Mouse (Mus musculus): Measurements from ENCODE around the gene Cyp4f39.
A peak's percentile ranks its signal among the peaks of the same experiment; 100 is the strongest.
"Not testable (repeated sequence)": the region's sequence is repeated elsewhere in the genome, so short reads cannot be mapped to it uniquely, and the experiment has no call there.

Cyp4f39 gene

GRCm38 (mm10) chr17:32474954-32475560 is 22.5 kb downstream of the Cyp4f39 start:
- no peak for DNase-seq (ENCODE audit: low spot score)

DNA sequence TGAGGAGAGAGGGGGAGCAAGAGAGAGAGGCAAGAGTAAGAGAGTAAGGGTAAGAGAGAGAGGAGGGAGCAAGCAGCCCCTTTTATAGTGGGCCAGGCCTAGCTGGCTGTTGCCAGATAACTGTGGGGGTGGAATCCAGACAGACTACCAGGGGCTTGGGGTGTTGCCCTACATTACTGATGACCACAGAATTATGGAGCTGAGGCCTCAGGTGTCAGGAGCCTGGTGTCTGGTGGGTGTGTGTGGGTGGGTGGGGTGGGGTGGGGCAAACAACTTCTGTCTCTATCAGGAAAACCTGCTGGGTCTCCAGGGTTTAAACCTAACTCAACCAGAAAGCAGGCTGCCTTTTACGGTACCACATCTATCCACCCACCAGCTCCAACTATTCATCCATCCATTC is 24.7 kb downstream of the Cyp4f39 start:
- DNase-seq (ENCODE audit: low spot score), result no peak

DNA sequence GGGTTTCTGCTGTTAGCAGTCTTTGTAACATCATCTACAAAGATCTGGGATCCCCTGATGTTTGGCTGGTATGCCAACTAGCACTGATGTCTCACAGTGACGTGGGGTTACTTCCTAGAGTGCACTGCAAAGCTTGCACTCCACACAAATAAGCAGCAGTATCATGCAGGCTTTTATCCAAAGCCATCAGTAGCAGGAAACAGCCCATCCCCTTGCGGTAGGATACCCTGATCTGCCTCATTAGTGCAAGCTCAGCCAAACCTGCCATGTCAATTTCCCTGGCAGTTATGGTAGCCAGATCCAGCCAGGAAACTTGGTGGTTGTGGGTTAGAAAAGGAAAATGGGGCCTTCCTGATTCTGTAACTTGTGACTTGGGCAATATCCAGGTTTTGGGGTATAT is 26.2 kb downstream of the Cyp4f39 start:
- DNase-seq (ENCODE audit: low spot score), result no peak

GRCm38 (mm10) chr17:32479554-32480506 is 27.3 kb downstream of the Cyp4f39 start:
- DNase-seq (ENCODE audit: low spot score), result peak; percentile 59

- no peak for DNase-seq (ENCODE audit: low spot score)
These were observed 29.2 kb downstream of the Cyp4f39 start for GRCm38 (mm10) chr17:32481766-32482165.

- peak; percentile 85 for DNase-seq (ENCODE audit: low spot score)
These were observed 30.7 kb downstream of the Cyp4f39 start for GRCm38 (mm10) chr17:32483200-32483599.

DNA sequence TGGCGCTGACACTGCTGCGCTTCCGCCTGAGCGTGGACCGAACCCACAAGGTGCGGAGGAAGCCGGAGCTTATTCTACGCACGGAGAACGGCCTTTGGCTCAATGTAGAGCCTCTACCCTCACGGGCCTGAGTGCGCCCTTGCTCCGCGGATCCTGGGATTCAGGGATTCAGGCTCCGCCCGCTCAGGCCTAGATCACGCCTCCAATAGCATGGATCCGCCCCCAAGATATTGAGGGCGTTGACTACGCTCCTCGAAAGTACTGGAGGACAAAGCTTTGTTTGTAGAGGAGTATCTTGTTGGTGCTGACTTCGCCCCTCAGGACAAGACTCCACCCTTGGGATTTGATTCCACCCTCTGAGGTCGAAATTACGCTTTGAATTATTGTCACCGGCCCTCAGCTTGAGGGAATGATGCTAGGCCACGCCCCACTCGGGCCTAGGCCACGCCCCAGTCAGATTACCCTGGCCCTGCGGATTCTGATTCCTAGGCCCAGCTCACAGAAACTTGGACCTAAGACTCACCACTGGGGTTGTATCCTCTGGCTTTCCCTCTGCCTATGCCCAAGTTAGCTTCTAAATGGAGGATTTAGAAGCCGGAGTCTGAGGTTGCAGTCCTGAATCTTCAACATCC is 39.9 kb downstream of the Cyp4f39 start:
- peak; percentile 55 for DNase-seq (ENCODE audit: low spot score)

DNA sequence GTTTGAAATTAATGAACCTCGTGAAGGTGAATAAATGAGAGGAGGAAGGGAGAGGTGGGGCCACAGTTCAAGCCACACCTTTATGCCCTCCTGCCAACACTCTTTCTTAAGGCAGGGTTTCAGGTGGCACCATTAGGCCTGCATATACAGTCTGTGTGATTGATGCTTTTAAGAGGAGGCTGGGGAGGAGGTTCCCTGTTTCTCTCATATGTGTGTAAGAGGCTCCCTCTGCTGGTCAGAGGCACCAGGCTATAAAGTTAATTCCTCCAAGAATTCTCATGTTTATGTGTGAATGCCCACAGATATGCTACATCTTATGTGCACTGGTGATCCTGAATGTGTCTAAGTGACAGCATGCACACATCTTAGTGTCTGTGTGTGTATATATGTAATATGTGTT is 42.1 kb downstream of the Cyp4f39 start:
- peak; percentile 75 for DNase-seq (ENCODE audit: low spot score)

DNA sequence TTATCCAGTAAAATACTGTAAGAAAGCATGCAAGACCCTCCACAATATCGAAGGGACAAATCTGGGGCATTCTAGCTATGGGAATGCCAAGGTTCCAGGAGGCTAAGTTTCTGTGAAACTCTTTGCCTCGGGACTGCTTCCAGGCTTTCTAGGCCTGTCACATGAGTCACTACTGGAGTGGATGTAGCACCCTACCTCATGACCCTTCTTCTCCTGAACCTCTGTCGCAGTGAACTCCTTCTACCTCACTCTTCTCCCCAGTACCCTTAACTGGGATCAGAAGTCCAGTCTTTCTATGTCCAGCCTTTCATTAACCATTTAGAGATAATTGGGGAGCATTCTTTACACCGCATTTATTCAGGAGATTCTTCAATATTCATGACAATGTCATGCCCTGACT is 48.0 kb downstream of the Cyp4f39 start:
- not testable (repeated sequence) for DNase-seq (ENCODE audit: low spot score)

DNA sequence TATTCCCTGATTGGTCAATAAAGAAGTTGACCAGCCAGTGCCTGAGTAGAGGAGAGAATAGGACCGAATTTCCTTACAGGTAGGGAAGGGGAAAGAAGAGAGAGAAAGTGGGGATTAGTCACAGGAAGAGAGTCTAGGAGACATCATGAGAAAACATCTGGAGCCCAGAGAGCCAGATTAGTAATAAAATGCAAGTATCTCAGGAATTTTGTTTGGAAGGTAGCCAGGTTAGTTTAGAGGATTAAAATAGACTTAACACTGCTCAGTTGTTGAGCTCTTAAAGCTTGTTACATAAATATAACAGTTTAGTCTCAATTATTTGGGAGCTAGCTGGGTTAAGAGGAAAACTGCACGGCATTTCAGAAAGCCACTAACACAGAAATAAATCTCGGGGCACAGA is 48.5 kb downstream of the Cyp4f39 start:
- DNase-seq (ENCODE audit: low spot score), result no peak

DNA sequence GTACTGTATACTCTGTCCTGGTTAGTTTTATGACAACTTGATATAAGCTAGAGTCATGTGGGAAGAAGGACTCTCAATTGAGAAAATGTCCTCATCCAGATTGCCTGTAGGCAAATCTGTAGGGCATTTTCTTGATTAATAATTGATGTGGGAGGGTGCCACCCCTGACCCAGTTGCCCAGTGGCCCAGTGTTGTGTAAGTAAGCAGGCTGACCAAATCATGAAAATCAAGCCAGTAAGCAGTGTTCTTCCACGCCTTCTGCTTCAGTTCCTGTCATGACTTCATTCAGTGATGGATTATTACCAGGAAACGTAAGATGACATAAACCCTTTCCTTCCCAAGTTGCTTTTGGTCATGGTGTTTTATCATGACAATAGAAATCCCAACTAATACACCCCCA is 50.6 kb downstream of the Cyp4f39 start:
- no peak for DNase-seq (ENCODE audit: low spot score)

DNA sequence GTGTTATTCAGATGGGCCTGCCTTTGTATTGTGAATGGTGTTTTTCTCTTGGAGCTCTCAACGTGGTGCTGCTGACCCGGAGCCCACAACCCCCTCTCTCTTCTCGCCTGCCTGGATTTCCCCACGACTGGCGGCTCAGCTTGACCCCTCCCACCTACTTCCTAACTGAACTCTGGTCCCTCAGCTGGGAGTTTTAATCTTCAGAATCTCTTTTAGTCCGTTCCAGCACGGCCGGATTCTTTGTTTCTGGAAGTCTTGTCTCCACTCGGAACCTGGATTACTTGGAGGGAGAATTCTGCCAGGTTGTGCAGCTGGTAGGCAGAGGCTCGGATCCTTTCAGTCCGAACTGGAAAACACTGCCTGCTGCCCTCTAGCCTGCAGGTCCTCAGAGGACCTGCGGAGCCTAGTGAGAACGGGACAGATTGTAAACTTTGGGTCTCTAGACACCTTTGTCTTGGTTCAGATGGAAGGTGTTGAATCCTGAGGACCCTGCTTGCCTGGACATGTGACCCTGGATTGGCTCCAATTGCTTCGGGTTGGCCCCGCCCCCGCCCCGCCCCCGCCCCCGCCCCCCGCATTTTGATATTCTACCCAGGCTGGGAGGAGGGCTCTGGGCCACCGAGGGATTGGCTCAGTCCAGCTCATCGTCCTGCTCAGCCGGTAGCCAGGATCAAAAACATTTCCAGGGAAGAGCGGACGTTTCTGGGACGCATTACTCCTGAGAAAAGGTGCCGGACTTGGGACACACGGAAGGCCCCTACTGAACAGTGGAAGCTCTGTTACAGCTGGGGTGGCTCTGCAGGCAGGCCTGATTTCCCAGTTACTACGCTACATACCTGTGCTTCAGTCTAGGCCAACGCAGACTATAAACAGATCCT is 53.6 kb downstream of the Cyp4f39 start, which contains the start of gene Cyp4f17:
Gene Cyp4f17 (plus strand): TSS at position 200 of the 878 bp plus-strand sequence.
- DNase-seq (ENCODE audit: low spot score), result no peak

GRCm38 (mm10) chr17:32506729-32507245 is 54.3 kb downstream of the Cyp4f39 start:
- peak; percentile 46 for DNase-seq (ENCODE audit: low spot score)

DNA sequence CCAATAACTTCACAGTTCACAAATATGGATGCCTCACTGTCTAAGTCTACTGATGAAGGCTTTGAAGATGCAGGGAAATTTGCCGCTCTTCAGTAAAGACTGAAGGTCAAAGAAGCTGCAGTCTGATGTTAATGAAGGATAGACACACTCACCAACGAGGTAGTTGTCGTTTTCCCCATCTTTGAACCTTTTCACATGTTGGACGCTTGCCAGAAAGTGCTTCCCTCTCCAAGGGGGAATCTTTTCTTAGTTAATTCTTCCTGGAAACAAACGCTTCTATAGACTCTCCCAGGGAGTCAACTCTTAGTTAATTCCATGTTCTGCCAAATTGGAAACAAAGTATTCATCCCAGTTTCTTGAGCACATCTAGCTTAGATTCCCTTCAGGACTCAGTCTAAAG is 63.6 kb downstream of the Cyp4f39 start:
- no peak for DNase-seq (ENCODE audit: low spot score)

DNA sequence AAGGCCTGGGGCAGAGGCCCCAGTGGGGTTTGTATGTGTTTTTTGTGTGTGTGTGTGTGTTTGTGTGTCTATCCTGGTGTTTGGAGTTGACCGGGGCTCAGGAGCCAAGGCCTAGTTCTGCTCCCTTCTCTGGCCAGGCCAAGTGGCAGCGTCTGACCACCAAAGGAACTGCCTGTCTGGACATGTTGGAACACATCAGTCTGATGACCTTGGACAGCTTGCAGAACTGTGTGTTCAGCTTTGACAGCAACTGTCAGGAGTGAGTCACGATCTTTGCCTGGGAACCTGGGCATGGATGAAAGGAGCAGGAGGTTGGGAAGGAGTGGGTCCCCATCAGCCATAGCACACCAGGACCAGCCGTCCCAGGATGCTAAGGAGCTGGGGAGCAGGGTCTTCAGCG is 69.5 kb downstream of the Cyp4f39 start:
- no peak for DNase-seq (ENCODE audit: low spot score)

GRCm38 (mm10) chr17:32522386-32522785 is 69.9 kb downstream of the Cyp4f39 start:
- no peak for DNase-seq (ENCODE audit: low spot score)

GRCm38 (mm10) chr17:32522816-32523215 is 70.3 kb downstream of the Cyp4f39 start:
- DNase-seq (ENCODE audit: low spot score), result no peak

- no peak for DNase-seq (ENCODE audit: low spot score)
These were observed 71.4 kb downstream of the Cyp4f39 start for GRCm38 (mm10) chr17:32523895-32524294.

DNA sequence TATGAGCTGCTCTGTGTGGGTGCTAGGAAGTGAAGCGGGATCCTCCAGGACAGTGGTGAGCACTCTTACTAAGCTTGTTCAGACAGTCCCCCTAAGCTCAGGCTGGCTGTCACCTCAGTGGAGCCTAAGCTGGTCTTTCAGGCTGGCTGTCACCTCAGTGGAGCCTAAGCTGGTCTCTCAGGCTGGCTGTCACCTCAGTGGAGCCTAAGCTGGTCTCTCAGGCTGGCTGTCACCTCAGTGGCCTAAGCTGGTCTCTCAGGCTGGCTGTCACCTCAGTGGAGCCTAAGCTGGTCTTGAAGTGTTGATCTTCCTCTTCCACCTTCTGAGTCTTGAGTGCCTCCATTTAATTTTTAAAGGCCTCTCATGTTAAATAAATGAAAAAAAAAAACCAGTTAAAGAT is 73.8 kb downstream of the Cyp4f39 start:
- not testable (repeated sequence) for DNase-seq (ENCODE audit: low spot score)

DNA sequence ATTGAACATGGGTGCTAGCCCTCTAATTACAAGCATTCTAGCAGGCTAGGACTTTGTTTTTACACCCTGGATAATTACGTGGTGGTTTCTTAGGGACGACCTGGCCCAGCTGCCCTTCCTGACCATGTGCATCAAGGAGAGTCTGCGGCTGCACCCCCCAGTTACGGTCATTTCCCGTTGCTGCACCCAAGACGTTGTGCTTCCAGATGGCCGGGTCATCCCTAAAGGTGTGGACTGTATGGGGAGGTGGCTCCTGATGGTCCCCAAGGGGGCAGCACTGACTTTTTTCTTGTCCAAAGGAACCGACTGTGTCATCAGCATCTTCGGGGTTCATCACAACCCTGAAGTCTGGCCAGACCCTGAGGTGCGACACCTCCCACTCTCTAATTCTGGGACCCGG is 75.2 kb downstream of the Cyp4f39 start:
- DNase-seq (ENCODE audit: low spot score), result no peak

Data from testis, postnatal 10 days (tissue).